Mouse (Mus musculus) liver, embryonic 11.5 days (tissue): ENCODE data around the gene Btbd35f15. TPM values are rescaled to one million over a fixed set of nuclear protein-coding genes. Genes with fewer than 3 reads are reported as not detected.
"Not testable (repeated sequence)": the region's sequence is repeated elsewhere in the genome, so short reads cannot be mapped to it uniquely, and the experiment has no call there.

Experiments used
- ATAC-seq: fragments of 200-750 bp; cut with Nextera tagmentation; replicated peaks from 2 replicates; pipeline ENCODE4 v1.8.0; 2017; ENCODE audit warnings: moderate number of reproducible peaks, mild to moderate bottlenecking, moderate TSS enrichment, moderate library complexity; ENCODE audit not compliant: low FRiP score
- DNase-seq: peaks from one replicate; pipeline ENCODE4 v3.0.0-alpha.2; 2017; ENCODE audit warnings: low spot score
- H3K27ac ChIP-seq: fragments of 300-500 bp; sonication (generic); 2 replicates; pipeline ENCODE4 v1.5.1; 2014; ENCODE audit warnings: mild to moderate bottlenecking, low read depth, low read length, control low read depth
- H3K27me3 ChIP-seq: fragments of 300-500 bp; sonication (generic); replicated peaks from 2 replicates; pipeline ENCODE4 v1.6.1; 2014; ENCODE audit warnings: low read length, mixed read lengths; ENCODE audit not compliant: control insufficient read depth, insufficient read depth
- H3K36me3 ChIP-seq: fragments of 300-500 bp; sonication (generic); 2 replicates; pipeline ENCODE4 v1.6.1; 2014; ENCODE audit warnings: mild to moderate bottlenecking, low read length, moderate library complexity, mixed read lengths; ENCODE audit not compliant: control insufficient read depth, insufficient read depth
- H3K4me1 ChIP-seq: fragments of 300-500 bp; sonication (generic); replicated peaks from 2 replicates; pipeline ENCODE4 v1.6.1; 2014; ENCODE audit warnings: low read length, mixed read lengths; ENCODE audit not compliant: control insufficient read depth, insufficient read depth
- H3K4me2 ChIP-seq: fragments of 300-500 bp; sonication (generic); 2 replicates; pipeline ENCODE4 v1.6.1; 2014; ENCODE audit warnings: mild to moderate bottlenecking, control low read depth, moderate library complexity
- H3K4me3 ChIP-seq: fragments of 300-500 bp; sonication (generic); 2 replicates; pipeline ENCODE4 v1.5.1; 2014; ENCODE audit warnings: low read depth, low read length, control low read depth
- H3K9ac ChIP-seq: fragments of 300-500 bp; sonication (generic); 2 replicates; pipeline ENCODE4 v1.6.1; 2014; ENCODE audit warnings: low read depth, low read length, control low read depth
- H3K9me3 ChIP-seq: fragments of 300-500 bp; sonication (generic); 2 replicates; pipeline ENCODE4 v1.6.1; 2016; ENCODE audit warnings: low read length, inconsistent platforms, mixed read lengths; ENCODE audit not compliant: control insufficient read depth
- WGBS: fragments of 180-500 bp; shearing (Covaris S2); extraction: QIAGEN DNeasy Blood & Tissue Kit; methylation state at CpG from one replicate; pipeline ENCODE4 v1.1.7; 2014; 5-methylcytosine and 5-hydroxymethylcytosine counted together
- polyA plus RNA-seq: library from polyadenylated mRNA; unstranded; fragments of >200 nt; fragmentation: Nextera tagmentation; extraction: Ambion mirVana; gene quantifications from 2 replicates; pipeline ENCODE4 v1.2.1, GENCODE M21; 2014

The Btbd35f15 gene
- polyA plus RNA-seq = not detected in 2 replicates

DNA sequence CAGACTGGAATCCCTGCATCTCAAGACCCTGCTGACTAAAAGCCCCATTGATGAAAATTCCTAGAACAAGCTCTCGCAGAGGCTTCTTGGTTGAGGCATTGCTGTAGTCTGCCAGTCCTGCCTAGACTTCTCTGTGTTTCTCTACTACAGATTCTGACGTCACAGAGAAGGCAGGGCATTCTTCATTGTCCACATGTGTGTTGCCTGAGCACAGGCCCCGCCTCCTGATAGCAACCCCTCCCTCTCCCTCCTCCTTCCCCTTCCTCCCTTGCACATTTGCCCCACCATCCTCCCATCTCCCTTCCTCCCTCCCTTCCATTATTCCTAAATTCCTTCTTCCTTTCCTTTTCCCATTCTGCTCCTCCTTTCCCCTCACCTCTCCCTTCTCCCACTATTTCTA lies at the start of gene Btbd35f15:
Gene Btbd35f15 (minus strand): TSS at position 101 of the 400 bp plus-strand sequence.
- H3K4me1 ChIP-seq, H3K9ac ChIP-seq, H3K27ac ChIP-seq, ATAC-seq, DNase-seq, H3K36me3 ChIP-seq, H3K4me2 ChIP-seq, H3K4me3 ChIP-seq, H3K27me3 ChIP-seq, H3K9me3 ChIP-seq: not testable (repeated sequence)
- WGBS = no CpG with 5 or more reads among the region's 3 CpGs

Other genes with a start within 250 kb of the Btbd35f15 start
- gene Btbd35f13, start 79.9 kb upstream of the Btbd35f15 start, polyA plus RNA-seq = not detected in 2 replicates
- not detected in 2 replicates for gene Btbd35f14, start 125.0 kb upstream of the Btbd35f15 start, polyA plus RNA-seq